ENCODE assay signal across 26 mouse cellular contexts in the genomic region with DNA sequence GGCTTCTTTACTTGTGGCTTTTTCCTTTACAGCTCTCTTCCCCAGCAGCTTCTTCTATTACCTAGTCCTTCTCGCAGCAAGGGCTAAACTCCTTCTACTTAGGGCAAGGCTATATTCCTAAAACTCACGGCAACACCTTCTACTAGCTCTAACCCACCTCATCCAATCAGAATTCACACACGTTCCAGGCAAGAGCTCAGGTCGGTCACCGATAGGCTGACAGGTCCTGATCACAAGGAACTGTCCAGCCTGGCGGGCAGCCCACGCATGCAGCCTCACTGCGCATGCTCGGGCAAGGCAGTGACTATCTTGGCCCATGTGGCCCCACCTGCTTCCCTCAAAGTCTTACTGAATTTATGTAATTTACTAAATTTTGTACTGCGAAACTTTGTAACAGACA.
DNase-seq lines count a peak whose midpoint lies in the region; TF ChIP-seq lines count a peak whose summit lies in the region.
"Had no signal": no experiment of that assay in that cellular context is flagged by ENCODE, and none has a peak within 500 bp of the region (broad histone marks: within the 10 kb centered on the region; RNA-seq: fewer than 3 reads in every experiment).

No protein-coding gene starts in this region.

- H3K4me3 ChIP-seq in myocyte, result no peak overlapping the region
- no peak overlapping the region for H3K4me3 ChIP-seq in heart, adult 2 months
- H3K4me3 ChIP-seq: forebrain, embryonic 10.5 days; forebrain, embryonic 13.5 days; gastrocnemius, adult 2 months; heart, embryonic 12.5 days; heart, embryonic 15.5 days; hindbrain, embryonic 10.5 days; hindbrain, embryonic 13.5 days; intestine, embryonic 15.5 days had no signal

- no peak for TF ChIP-seq EP300 in heart, adult 2 months (IDR thresholded peaks at IDR 0.05; ENCODE audit: insufficient read depth, low read depth, low read length)

- TF ChIP-seq CTCF in heart, adult 2 months (IDR thresholded peaks at IDR 0.05), result no peak

- TF ChIP-seq POLR2A in myocyte (IDR thresholded peaks at IDR 0.05; ENCODE audit: insufficient read length, low read depth), result no peak
- no peak for TF ChIP-seq POLR2A in heart, adult 2 months (IDR thresholded peaks at IDR 0.05; ENCODE audit: insufficient read depth, low read depth, low read length)

- no peak overlapping the region for H3K4me2 ChIP-seq in myocyte (ENCODE audit: low read depth)
- H3K4me2 ChIP-seq: forebrain, embryonic 13.5 days; heart, embryonic 12.5 days; heart, embryonic 15.5 days; hindbrain, embryonic 13.5 days; intestine, embryonic 15.5 days had no signal

- WGBS in heart, adult 2 months, result 61% methylated on average over 10 of the region's 10 CpGs

- no peaks in the 10 kb centered on the region for H3K4me1 ChIP-seq in heart, adult 2 months (ENCODE audit: control insufficient read depth, insufficient read depth, low read length)
- H3K4me1 ChIP-seq: forebrain, embryonic 13.5 days; heart, embryonic 12.5 days; heart, embryonic 15.5 days; hindbrain, embryonic 10.5 days; hindbrain, embryonic 13.5 days; intestine, embryonic 15.5 days had no signal

- no peak overlapping the region for H3K9ac ChIP-seq in heart, adult 2 months (ENCODE audit: low read depth, low read length)
- H3K9ac ChIP-seq: forebrain, embryonic 13.5 days; heart, embryonic 12.5 days; heart, embryonic 15.5 days; hindbrain, embryonic 13.5 days; intestine, embryonic 15.5 days had no signal

- H3K27ac ChIP-seq in heart, adult 2 months, result no peak overlapping the region
- H3K27ac ChIP-seq: forebrain, embryonic 10.5 days; forebrain, embryonic 13.5 days; gastrocnemius, adult 2 months; heart, embryonic 15.5 days; hindbrain, embryonic 10.5 days; hindbrain, embryonic 13.5 days; intestine, embryonic 15.5 days had no signal

- intact Hi-C loops in heart, adult 2 months (cut with DNase I), result no loop called here

- peak; percentile 9 for DNase-seq in embryo, embryonic 11 days
- DNase-seq in embryo, embryonic 10.5 days (ENCODE audit: low spot score), result no peak
- peak; percentile 73 for DNase-seq in R1 (ENCODE audit: low read depth, low spot score)
- DNase-seq in kidney, postnatal 25 days, result no peak
- DNase-seq in heart, adult 2 months, result no peak
- DNase-seq: adrenal gland, adult 2 months; adrenal gland, postnatal 14 days; B cell, adult 2 months; cerebellum, adult 11 months; cerebellum, adult 2 months; cerebellum, adult 9-11 months; gastrocnemius, adult 2 months; gastrocnemius, postnatal 14 days; heart, adult 11 months; heart, postnatal 10 days; heart, postnatal 36 days; kidney, adult 11 months had no signal

- no peak overlapping the region for H3ac ChIP-seq in myocyte (ENCODE audit: control insufficient read depth, insufficient read length)

- H3K27me3 ChIP-seq in myocyte (ENCODE audit: control insufficient read depth, insufficient read depth, insufficient read length), result no peaks in the 10 kb centered on the region
- no peaks in the 10 kb centered on the region for H3K27me3 ChIP-seq in heart, adult 2 months (ENCODE audit: control insufficient read depth, insufficient read depth, low read length)
- H3K27me3 ChIP-seq: CH12.LX; forebrain, embryonic 13.5 days; heart, embryonic 12.5 days; heart, embryonic 15.5 days; hindbrain, embryonic 13.5 days; intestine, embryonic 15.5 days had no signal

- no peaks in the 10 kb centered on the region for H3K79me2 ChIP-seq in myocyte (ENCODE audit: control insufficient read depth, insufficient read depth)
- no peaks in the 10 kb centered on the region for H3K79me2 ChIP-seq in heart, adult 2 months (replicated peaks; ENCODE audit: control insufficient read depth, insufficient read depth, low read length)

- H3K36me3 ChIP-seq in myocyte (ENCODE audit: control insufficient read depth, insufficient read depth), result no peaks in the 10 kb centered on the region
- H3K36me3 ChIP-seq in heart, adult 2 months (ENCODE audit: control insufficient read depth, insufficient read depth, low read length), result no peaks in the 10 kb centered on the region
- H3K36me3 ChIP-seq: forebrain, embryonic 10.5 days; heart, embryonic 12.5 days; heart, embryonic 15.5 days; hindbrain, embryonic 10.5 days; hindbrain, embryonic 13.5 days; intestine, embryonic 15.5 days had no signal

TF ChIP-seq in myocyte, 11 proteins besides CTCF, POLR2A, EP300 and RAD21:
- TF ChIP-seq TCF3 (IDR thresholded peaks at IDR 0.05; ENCODE audit: insufficient read length, low read depth) (no peak), SRF (IDR thresholded peaks at IDR 0.05; ENCODE audit: control insufficient read depth, insufficient read length, low read depth) (no peak), REST (IDR thresholded peaks at IDR 0.05; ENCODE audit: insufficient read depth, insufficient read length) (peak; percentile 38), MAX (IDR thresholded peaks at IDR 0.05; ENCODE audit: low read depth) (no peak)

Comparison
In these comparisons a context has a peak if more than half of its experiments do, and no peak if none do; other contexts are left out.
1. DNase-seq: peak in embryo, embryonic 11 days (single experiment) and R1 (single experiment); none in embryo, embryonic 10.5 days (single experiment), kidney, postnatal 25 days (0 of 2) and heart, adult 2 months (0 of 2).